Comparison of ENCODE assay signal across 9 mouse cellular contexts in genomic region chr17:32492349-32492980, GRCm38 (mm10). TPM values are rescaled to one million over a fixed set of nuclear protein-coding genes. Genes with fewer than 3 reads are reported as not detected.
DNase-seq lines count a peak whose midpoint lies in the region; ATAC-seq lines count a peak whose summit lies in the region.
"Had no signal": no experiment of that assay in that cellular context is flagged by ENCODE, and none has a peak within 500 bp of the region (broad histone marks: within the 10 kb centered on the region; RNA-seq: fewer than 3 reads in every experiment).

No protein-coding gene starts in this region.

- peak; percentile 28 for DNase-seq in ovary, adult 18-20 months (ENCODE audit: low spot score)
- no peak for DNase-seq in ovary, postnatal 10 days (ENCODE audit: low spot score)
- DNase-seq in heart, postnatal 36 days: peak; percentile 35 to 40
- peak; percentile 61 to 71 for DNase-seq in kidney, postnatal 4 days
- DNase-seq in testis, postnatal 10 days (ENCODE audit: low spot score): peak; percentile 55
- DNase-seq in cerebellum, adult 11 months: no peak

- intact Hi-C loops in heart, postnatal 36 days (cut with DNase I): loop anchor here (2.0 to 5.0 kb wide), 3 partner anchors 102 to 345 kb away; no protein-coding TSS in a partner anchor

- ATAC-seq in erythroblast, adult 5-6 weeks (replicated peaks; ENCODE audit: low FRiP score, poor library complexity, severe bottlenecking): peak; percentile 58; the same call in 1 of the 2 replicates
- ATAC-seq in megakaryocyte progenitor cell, adult 5-6 weeks (replicated peaks; ENCODE audit: poor library complexity): peak; percentile 61

RNA-seq across cellular contexts. Expression of gene Cyp4f17, which starts 13.4 kb away (rescaled TPM):
- total RNA-seq in erythroblast, adult 5-6 weeks (2015; ENCODE audit: low replicate concordance): not detected in 2 replicates
- not detected in 2 replicates for total RNA-seq in erythroblast, adult 5-6 weeks (2017; ENCODE audit: low replicate concordance)
- 1 to 10 TPM; 5.7 to 7.1 TPM for total RNA-seq in heart, postnatal 36 days (2021)
- total RNA-seq in megakaryocyte progenitor cell, adult 5-6 weeks (2015): 0.32 and 1.2 TPM in 2 replicates
- 0.29 and 1.5 TPM in 2 replicates for total RNA-seq in megakaryocyte progenitor cell, adult 5-6 weeks (2017)

RNA-seq across cellular contexts. Expression of gene Cyp4f39, which starts 39.9 kb away (rescaled TPM):
- not detected in 2 replicates for total RNA-seq in erythroblast, adult 5-6 weeks (2015; ENCODE audit: low replicate concordance)
- total RNA-seq in erythroblast, adult 5-6 weeks (2017; ENCODE audit: low replicate concordance): 0.77 and 2.1 TPM in 2 replicates
- not detected for total RNA-seq in heart, postnatal 36 days (2021)
- total RNA-seq in megakaryocyte progenitor cell, adult 5-6 weeks (2015): 0.17 TPM in 1 of 2 replicates, not detected in the other
- total RNA-seq in megakaryocyte progenitor cell, adult 5-6 weeks (2017): 0.42 and 0.81 TPM in 2 replicates
- total RNA-seq: MEL had no signal

RNA-seq across cellular contexts. Expression of gene Cyp4f16, which starts 43.9 kb away (rescaled TPM):
- total RNA-seq in erythroblast, adult 5-6 weeks (2015; ENCODE audit: low replicate concordance): 2.5 and 3.3 TPM in 2 replicates
- total RNA-seq in erythroblast, adult 5-6 weeks (2017; ENCODE audit: low replicate concordance): 5.2 and 5.5 TPM in 2 replicates
- total RNA-seq in heart, postnatal 36 days (2021): 1 to 10 TPM; 6.6 to 9.9 TPM
- total RNA-seq in megakaryocyte progenitor cell, adult 5-6 weeks (2015): 11.1 and 11.6 TPM in 2 replicates
- total RNA-seq in megakaryocyte progenitor cell, adult 5-6 weeks (2017): 11.2 and 13.7 TPM in 2 replicates

Comparison
In these comparisons a context has a peak if more than half of its experiments do, and no peak if none do; other contexts are left out.
1. DNase-seq: peak in ovary, adult 18-20 months (single experiment), heart, postnatal 36 days (2 of 2), kidney, postnatal 4 days (2 of 2) and testis, postnatal 10 days (single experiment); none in ovary, postnatal 10 days (single experiment) and cerebellum, adult 11 months (single experiment).